Mouse (Mus musculus): ENCODE results near the gene Olfr147. TPM values are rescaled to one million over a fixed set of nuclear protein-coding genes. Genes with fewer than 3 reads are reported as not detected.
A peak's percentile ranks its signal among the peaks of the same experiment; 100 is the strongest.
"Not testable (repeated sequence)": the region's sequence is repeated elsewhere in the genome, so short reads cannot be mapped to it uniquely, and the experiment has no call there.

Gene Olfr147
- not detected in 2 replicates for polyA plus RNA-seq (2011; ENCODE audit: insufficient read depth, insufficient read length, low read depth, missing spikeins)

- Histone ChIP-seq H3K4me1 (ENCODE audit: control insufficient read depth, insufficient read depth, low read length) (no peaks in the 10 kb centered on the region), H3K4me3 (ENCODE audit: low read depth, low read length) (no peak within 1 kb of the TSS), H3K36me3 (ENCODE audit: control insufficient read depth, insufficient read depth, low read length, poor library complexity, severe bottlenecking) (no peaks in the 10 kb centered on the region), H3K9ac (ENCODE audit: low read depth, poor library complexity, severe bottlenecking) (no peak within 1 kb of the TSS), H3K27ac (ENCODE audit: insufficient read depth, low read length) (no peak within 1 kb of the TSS), H3K27me3 (ENCODE audit: control insufficient read depth, insufficient read depth, low read length, poor library complexity, severe bottlenecking) (no peaks in the 10 kb centered on the region), H3K9me3 (replicated peaks; ENCODE audit: control insufficient read depth, insufficient read depth, low read length, poor library complexity, severe bottlenecking) (peaks cover 4% of the 10 kb centered on the region)
- TF ChIP-seq POLR2A (IDR thresholded peaks at IDR 0.05; ENCODE audit: insufficient read depth, low read length) (no peak), EP300 (IDR thresholded peaks at IDR 0.05; ENCODE audit: insufficient read depth, low read depth, low read length) (no peak), CTCF (IDR thresholded peaks at IDR 0.05; ENCODE audit: low read depth, low read length) (no peak)
Measured at GRCm38 (mm10) chr9:38401398-38401797, at the start of gene Olfr147. Gene Olfr147, plus strand, starts transcription at chr9:38401698.

- Histone ChIP-seq H3K9me3 (replicated peaks; ENCODE audit: control insufficient read depth, insufficient read depth, low read length, poor library complexity, severe bottlenecking) (no peaks in the 10 kb centered on the region), H3K4me3 (ENCODE audit: low read depth, low read length) (no peak within 1 kb of the TSS), H3K36me3 (ENCODE audit: control insufficient read depth, insufficient read depth, low read length, poor library complexity, severe bottlenecking) (no peaks in the 10 kb centered on the region), H3K4me1 (ENCODE audit: control insufficient read depth, insufficient read depth, low read length) (no peaks in the 10 kb centered on the region), H3K27me3 (ENCODE audit: control insufficient read depth, insufficient read depth, low read length, poor library complexity, severe bottlenecking) (no peaks in the 10 kb centered on the region), H3K9ac (ENCODE audit: low read depth, poor library complexity, severe bottlenecking) (no peak within 1 kb of the TSS), H3K27ac (ENCODE audit: insufficient read depth, low read length) (no peak within 1 kb of the TSS)
- TF ChIP-seq CTCF (IDR thresholded peaks at IDR 0.05; ENCODE audit: low read depth, low read length) (no peak), POLR2A (IDR thresholded peaks at IDR 0.05; ENCODE audit: insufficient read depth, low read length) (no peak), EP300 (IDR thresholded peaks at IDR 0.05; ENCODE audit: insufficient read depth, low read depth, low read length) (no peak)
Measured at GRCm38 (mm10) chr9:38366596-38366995, 34.9 kb upstream of the Olfr147 start, which contains the start of gene Olfr250. Gene Olfr250, plus strand, starts transcription at chr9:38366896.

GRCm38 (mm10) chr9:38376786-38377185 lies 24.7 kb upstream of the Olfr147 start, which contains the start of gene Olfr251:
Gene Olfr251, plus strand, starts transcription at chr9:38377086.
- Histone ChIP-seq H3K4me3 (ENCODE audit: low read depth, low read length) (no peak within 1 kb of the TSS), H3K4me1 (ENCODE audit: control insufficient read depth, insufficient read depth, low read length) (no peaks in the 10 kb centered on the region), H3K9me3 (replicated peaks; ENCODE audit: control insufficient read depth, insufficient read depth, low read length, poor library complexity, severe bottlenecking) (peaks cover 4% of the 10 kb centered on the region; the same call in 1 of the 2 replicates), H3K36me3 (ENCODE audit: control insufficient read depth, insufficient read depth, low read length, poor library complexity, severe bottlenecking) (no peaks in the 10 kb centered on the region), H3K9ac (ENCODE audit: low read depth, poor library complexity, severe bottlenecking) (no peak within 1 kb of the TSS), H3K27me3 (ENCODE audit: control insufficient read depth, insufficient read depth, low read length, poor library complexity, severe bottlenecking) (no peaks in the 10 kb centered on the region), H3K27ac (ENCODE audit: insufficient read depth, low read length) (no peak within 1 kb of the TSS)
- TF ChIP-seq EP300 (IDR thresholded peaks at IDR 0.05; ENCODE audit: insufficient read depth, low read depth, low read length) (no peak), POLR2A (IDR thresholded peaks at IDR 0.05; ENCODE audit: insufficient read depth, low read length) (no peak), CTCF (IDR thresholded peaks at IDR 0.05; ENCODE audit: low read depth, low read length) (no peak)

DNA sequence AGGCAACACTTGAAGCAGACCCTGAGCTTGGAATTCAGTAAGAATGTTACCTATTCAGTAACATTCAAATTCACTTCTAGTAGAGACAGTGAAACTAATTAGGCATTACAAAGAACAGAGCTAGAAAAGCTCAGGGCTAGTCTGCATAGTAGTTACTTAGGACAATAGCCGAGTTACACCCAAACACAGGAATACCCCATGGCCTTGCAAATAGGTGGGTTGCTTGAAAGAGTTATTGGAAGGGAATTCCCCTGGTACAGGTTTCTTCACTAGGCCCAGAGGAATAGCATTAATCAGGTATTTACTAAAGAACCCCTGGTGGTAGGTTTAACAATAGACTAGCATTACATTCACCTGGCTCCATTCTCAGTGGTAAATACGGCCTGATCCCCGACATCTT lies 6.0 kb downstream of the Olfr147 start:
- not testable (repeated sequence) for H3K36me3 ChIP-seq (ENCODE audit: control insufficient read depth, insufficient read depth, low read length, poor library complexity, severe bottlenecking); H3K9ac ChIP-seq (ENCODE audit: low read depth, poor library complexity, severe bottlenecking); H3K4me3 ChIP-seq (ENCODE audit: low read depth, low read length); H3K4me1 ChIP-seq (ENCODE audit: control insufficient read depth, insufficient read depth, low read length); H3K27me3 ChIP-seq (ENCODE audit: control insufficient read depth, insufficient read depth, low read length, poor library complexity, severe bottlenecking)
- peaks cover 32% of the 10 kb centered on the region for H3K9me3 ChIP-seq (replicated peaks; ENCODE audit: control insufficient read depth, insufficient read depth, low read length, poor library complexity, severe bottlenecking)
- peak overlapping the region; percentile 77; the same call in 1 of the 2 replicates for H3K27ac ChIP-seq (ENCODE audit: insufficient read depth, low read length)

DNA sequence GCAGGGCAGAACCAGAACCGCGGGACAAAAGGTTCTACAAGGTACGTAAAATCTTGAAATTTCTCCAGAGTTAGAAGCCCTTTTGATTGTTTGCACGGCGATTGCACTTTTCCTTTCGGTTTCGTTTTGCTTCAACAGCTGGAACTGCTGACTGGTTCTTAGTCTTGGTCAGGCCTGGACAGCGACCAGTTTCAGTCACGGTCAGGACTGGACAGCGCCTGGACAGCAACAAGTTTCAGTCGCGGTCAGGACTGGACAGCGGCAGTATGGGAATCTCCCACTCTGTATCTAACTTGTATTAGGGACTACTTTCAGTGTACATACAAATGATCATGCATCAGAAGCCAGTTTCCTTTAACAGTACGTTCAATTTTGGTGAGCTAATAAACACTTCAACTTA lies 12.0 kb downstream of the Olfr147 start:
- not testable (repeated sequence) for H3K36me3 ChIP-seq (ENCODE audit: control insufficient read depth, insufficient read depth, low read length, poor library complexity, severe bottlenecking); H3K4me3 ChIP-seq (ENCODE audit: low read depth, low read length); H3K4me1 ChIP-seq (ENCODE audit: control insufficient read depth, insufficient read depth, low read length); H3K27ac ChIP-seq (ENCODE audit: insufficient read depth, low read length); H3K27me3 ChIP-seq (ENCODE audit: control insufficient read depth, insufficient read depth, low read length, poor library complexity, severe bottlenecking); H3K9ac ChIP-seq (ENCODE audit: low read depth, poor library complexity, severe bottlenecking)
- peaks cover 64% of the 10 kb centered on the region for H3K9me3 ChIP-seq (replicated peaks; ENCODE audit: control insufficient read depth, insufficient read depth, low read length, poor library complexity, severe bottlenecking)

DNA sequence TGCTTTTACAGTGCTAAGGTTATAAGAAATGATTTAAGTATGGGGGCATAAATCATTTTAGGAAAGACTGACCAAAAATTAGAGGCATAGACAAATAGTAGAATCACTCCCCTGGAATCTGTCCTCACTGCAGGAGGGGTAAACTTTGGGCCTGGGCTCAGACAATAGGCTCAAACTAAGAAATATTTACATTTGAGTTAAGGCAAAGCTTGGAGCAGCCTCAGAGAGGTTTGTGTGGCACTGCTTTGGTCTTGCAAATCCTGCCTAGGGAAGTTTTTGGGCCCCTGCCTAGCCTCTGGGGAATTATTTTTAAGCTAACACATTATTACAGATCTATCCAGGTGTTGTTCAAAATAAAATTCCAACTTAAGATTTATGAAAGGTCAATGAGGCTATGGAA lies 22.3 kb downstream of the Olfr147 start:
- H3K9me3 ChIP-seq (replicated peaks; ENCODE audit: control insufficient read depth, insufficient read depth, low read length, poor library complexity, severe bottlenecking): peaks cover 30% of the 10 kb centered on the region
- peaks cover 3% of the 10 kb centered on the region for H3K4me1 ChIP-seq (ENCODE audit: control insufficient read depth, insufficient read depth, low read length)
- H3K27me3 ChIP-seq (ENCODE audit: control insufficient read depth, insufficient read depth, low read length, poor library complexity, severe bottlenecking): no peaks in the 10 kb centered on the region
- peak overlapping the region; percentile 19; the same call in 1 of the 2 replicates for H3K27ac ChIP-seq (ENCODE audit: insufficient read depth, low read length)
- TF ChIP-seq POLR2A (IDR thresholded peaks at IDR 0.05; ENCODE audit: insufficient read depth, low read length): no peak
- TF ChIP-seq EP300 (IDR thresholded peaks at IDR 0.05; ENCODE audit: insufficient read depth, low read depth, low read length): no peak
- no peak for TF ChIP-seq CTCF (IDR thresholded peaks at IDR 0.05; ENCODE audit: low read depth, low read length)
- no peak overlapping the region for H3K4me3 ChIP-seq (ENCODE audit: low read depth, low read length)
- H3K9ac ChIP-seq (ENCODE audit: low read depth, poor library complexity, severe bottlenecking): no peak overlapping the region
- no peaks in the 10 kb centered on the region for H3K36me3 ChIP-seq (ENCODE audit: control insufficient read depth, insufficient read depth, low read length, poor library complexity, severe bottlenecking)

Data from ES-Bruce4 (cell line).